Mouse (Mus musculus) right cerebral cortex, postnatal 36 days (tissue): Measurements from ENCODE around the gene Top2a.
"Not testable (repeated sequence)": the region's sequence is repeated elsewhere in the genome, so short reads cannot be mapped to it uniquely, and the experiment has no call there.

Experiments
- DNase-seq, 2 experiments: peaks; one replicate each; pipeline ENCODE4 v3.0.0; 2022; ENCODE audit warnings: low spot score in 2 of 2, mixed read lengths in 1 of 2

The Top2a gene

GRCm38 (mm10) chr11:99041051-99041729 is 17.2 kb upstream of the Top2a start, which contains the start of gene Igfbp4:
TSS of gene Igfbp4 (plus strand) at chr11:99041244.
- no peak for DNase-seq

- DNase-seq = no peak
Observed at GRCm38 (mm10) chr11:99040346-99040974, 16.5 kb upstream of the Top2a start.

GRCm38 (mm10) chr11:99039782-99040181 is 15.8 kb upstream of the Top2a start:
- DNase-seq = peak; percentile 54 to 56

- no peak for DNase-seq
Observed at GRCm38 (mm10) chr11:99036254-99036653, 12.3 kb upstream of the Top2a start.

- DNase-seq = no peak
Observed at GRCm38 (mm10) chr11:99035350-99035749, 11.4 kb upstream of the Top2a start.

- DNase-seq = no peak
Observed at GRCm38 (mm10) chr11:99026899-99027440, 3.0 kb upstream of the Top2a start.

- DNase-seq = no peak
Observed at GRCm38 (mm10) chr11:99025878-99026277, 1.9 kb upstream of the Top2a start.

- DNase-seq = no peak
Observed at GRCm38 (mm10) chr11:99024468-99025134, 612 bp upstream of the Top2a start.

GRCm38 (mm10) chr11:99023094-99023493 is 895 bp downstream of the Top2a start:
- DNase-seq = no peak

- no peak for DNase-seq
Observed at GRCm38 (mm10) chr11:99022384-99022933, 1.5 kb downstream of the Top2a start.

GRCm38 (mm10) chr11:99019844-99020243 is 4.1 kb downstream of the Top2a start:
- no peak for DNase-seq

- DNase-seq = no peak
Observed at GRCm38 (mm10) chr11:99013856-99014255, 10.1 kb downstream of the Top2a start.

- no peak for DNase-seq
Observed at GRCm38 (mm10) chr11:99010706-99011105, 13.3 kb downstream of the Top2a start.

- DNase-seq = no peak
Observed at GRCm38 (mm10) chr11:99010124-99010523, 13.9 kb downstream of the Top2a start.

- no peak for DNase-seq
Observed at GRCm38 (mm10) chr11:99006788-99007187, 17.2 kb downstream of the Top2a start.

- no peak for DNase-seq
Observed at GRCm38 (mm10) chr11:98999243-98999642, 24.7 kb downstream of the Top2a start.

- DNase-seq = no peak
Observed at GRCm38 (mm10) chr11:98998776-98999175, 25.2 kb downstream of the Top2a start.

- DNase-seq = no peak
Observed at GRCm38 (mm10) chr11:98997659-98998058, 26.3 kb downstream of the Top2a start.

- DNase-seq = no peak
Observed at GRCm38 (mm10) chr11:98995987-98996386, 28.0 kb downstream of the Top2a start.

- DNase-seq = no peak
Observed at GRCm38 (mm10) chr11:98990866-98991265, 33.1 kb downstream of the Top2a start.

- not testable (repeated sequence) for DNase-seq
Observed at GRCm38 (mm10) chr11:98988260-98988659, 35.7 kb downstream of the Top2a start.

GRCm38 (mm10) chr11:98985542-98985941 is 38.4 kb downstream of the Top2a start:
- no peak for DNase-seq
